Comparison of ENCODE assay signal across 1 mouse cellular context in the genomic region with DNA sequence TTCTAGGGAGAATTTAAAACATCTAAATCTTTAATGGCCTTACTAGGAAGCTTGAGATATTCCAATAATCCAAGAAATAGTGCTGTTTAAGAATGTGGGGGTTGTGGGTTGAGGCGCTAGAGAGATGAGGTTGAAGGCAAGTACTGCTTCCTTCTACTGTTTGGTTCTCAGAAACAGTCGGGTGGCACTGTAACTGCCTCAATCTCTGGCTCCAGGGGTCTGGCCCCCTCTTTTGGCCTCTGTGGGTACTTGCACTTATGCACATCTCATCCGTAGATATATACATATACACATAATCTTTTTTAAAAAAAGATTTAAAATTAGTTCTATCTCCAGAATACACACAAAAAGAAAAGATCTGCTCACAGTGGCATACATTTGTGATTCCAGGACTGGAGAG.
TF ChIP-seq lines count a peak whose summit lies in the region.

No protein-coding gene starts in this region.

TF ChIP-seq in CH12.LX, 34 proteins besides CTCF, POLR2A, EP300 and RAD21:
- TF ChIP-seq KAT2A (IDR thresholded peaks at IDR 0.05; ENCODE audit: insufficient replicate concordance, low read length) = no peak
- TF ChIP-seq UBTF (IDR thresholded peaks at IDR 0.05; ENCODE audit: low read depth, low read length) = no peak
- no peak for TF ChIP-seq MEF2A (IDR thresholded peaks at IDR 0.05; ENCODE audit: borderline replicate concordance, low read depth, low read length)
- no peak for TF ChIP-seq JUN (IDR thresholded peaks at IDR 0.05; ENCODE audit: insufficient read depth, low read depth, low read length)
- no peak for TF ChIP-seq ZMIZ1 (IDR thresholded peaks at IDR 0.05; ENCODE audit: low read depth, low read length)
- no peak for TF ChIP-seq POLR2AphosphoS2 (IDR thresholded peaks at IDR 0.05; ENCODE audit: low read depth, low read length)
- no peak for TF ChIP-seq NELFE (IDR thresholded peaks at IDR 0.05; ENCODE audit: low read depth, low read length)
- no peak for TF ChIP-seq MAX (IDR thresholded peaks at IDR 0.05; ENCODE audit: low read length)
- no peak for TF ChIP-seq MYC (IDR thresholded peaks at IDR 0.05; ENCODE audit: low read depth, low read length)
